Mouse (Mus musculus) brain, embryonic 18.5 days (tissue): ENCODE measurements around the gene 4933406M09Rik.

ENCODE experiments used
- DNase-seq: peaks from one replicate; pipeline ENCODE4 v3.0.0-alpha.2; 2012; ENCODE audit warnings: low read depth, low spot score

The 4933406M09Rik gene

DNA sequence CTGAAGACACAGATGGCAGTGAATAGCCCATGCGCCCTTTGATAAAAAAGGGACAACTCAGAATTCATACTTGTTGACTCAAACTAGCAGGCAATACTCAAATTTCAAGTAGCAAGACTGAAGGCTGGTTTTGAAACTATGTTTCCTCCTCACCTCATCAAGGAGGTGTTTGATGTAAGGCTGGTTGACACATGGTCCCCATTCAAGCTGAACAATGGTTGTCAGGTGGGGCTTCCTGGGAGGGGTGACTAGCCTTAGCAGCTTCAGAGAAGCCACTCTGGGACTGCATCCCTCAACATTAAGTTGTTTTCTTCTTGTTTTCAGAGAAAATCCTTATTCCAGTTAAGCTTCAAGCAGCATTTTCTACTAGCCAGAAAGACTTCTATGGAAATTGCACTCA lies at the start of gene 4933406M09Rik:
4933406M09Rik (plus strand) TSS at position 275 of the 400 bp plus-strand sequence.
- no peak for DNase-seq

DNA sequence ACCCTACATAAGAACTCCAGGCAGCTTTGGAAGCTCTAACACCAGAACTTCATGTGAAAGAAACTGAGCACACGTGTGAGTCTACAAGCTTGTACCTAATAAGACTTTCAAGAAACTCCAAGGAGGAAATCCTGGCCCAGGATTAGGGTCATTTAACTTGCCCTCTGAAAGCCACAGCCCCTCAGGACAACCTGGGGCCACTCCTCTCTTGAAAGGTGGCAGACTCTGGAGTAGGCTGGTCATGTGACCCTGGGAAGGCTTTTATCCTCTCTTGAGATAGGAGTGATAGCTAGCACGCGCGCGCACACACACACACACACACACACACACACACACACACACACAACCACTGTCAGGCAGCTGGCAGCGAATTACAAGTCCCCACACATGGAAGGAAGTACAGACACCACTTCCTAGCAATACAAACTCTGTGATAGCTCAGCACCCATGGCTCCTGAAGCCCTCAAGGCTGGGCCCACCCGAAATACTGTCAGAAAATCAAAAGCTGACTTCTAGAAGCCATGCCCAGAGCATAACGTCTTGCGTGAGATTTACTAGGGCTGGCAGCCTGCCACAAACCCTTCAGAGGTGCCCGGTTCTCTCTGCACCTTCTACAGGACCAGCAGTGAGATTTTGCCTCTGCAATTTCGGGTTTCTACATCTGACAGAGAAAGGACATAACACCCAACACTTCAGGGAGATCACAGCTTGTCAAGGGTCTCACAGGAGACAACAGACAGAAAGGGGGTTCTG lies 48.6 kb upstream of the 4933406M09Rik start:
- DNase-seq: no peak

DNA sequence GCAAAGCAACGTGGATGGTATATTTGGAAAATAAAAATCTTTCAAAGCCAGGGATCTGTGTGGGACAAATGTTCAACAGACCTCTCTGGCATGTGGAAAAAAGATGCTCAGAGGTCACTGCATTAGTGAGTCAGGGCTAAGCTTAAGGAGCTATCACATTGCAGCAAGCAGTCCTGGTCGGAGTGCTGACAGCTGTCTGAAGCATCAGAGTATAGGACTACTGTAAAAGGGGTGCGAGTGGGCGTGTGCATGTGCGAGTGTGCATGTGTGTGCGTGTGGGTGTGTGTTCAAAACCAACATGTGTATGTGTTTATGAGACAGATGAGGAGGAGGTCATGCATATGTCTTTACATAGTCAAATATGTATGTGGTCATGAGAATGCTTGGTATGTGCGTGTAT lies 46.6 kb upstream of the 4933406M09Rik start:
- DNase-seq: no peak

DNA sequence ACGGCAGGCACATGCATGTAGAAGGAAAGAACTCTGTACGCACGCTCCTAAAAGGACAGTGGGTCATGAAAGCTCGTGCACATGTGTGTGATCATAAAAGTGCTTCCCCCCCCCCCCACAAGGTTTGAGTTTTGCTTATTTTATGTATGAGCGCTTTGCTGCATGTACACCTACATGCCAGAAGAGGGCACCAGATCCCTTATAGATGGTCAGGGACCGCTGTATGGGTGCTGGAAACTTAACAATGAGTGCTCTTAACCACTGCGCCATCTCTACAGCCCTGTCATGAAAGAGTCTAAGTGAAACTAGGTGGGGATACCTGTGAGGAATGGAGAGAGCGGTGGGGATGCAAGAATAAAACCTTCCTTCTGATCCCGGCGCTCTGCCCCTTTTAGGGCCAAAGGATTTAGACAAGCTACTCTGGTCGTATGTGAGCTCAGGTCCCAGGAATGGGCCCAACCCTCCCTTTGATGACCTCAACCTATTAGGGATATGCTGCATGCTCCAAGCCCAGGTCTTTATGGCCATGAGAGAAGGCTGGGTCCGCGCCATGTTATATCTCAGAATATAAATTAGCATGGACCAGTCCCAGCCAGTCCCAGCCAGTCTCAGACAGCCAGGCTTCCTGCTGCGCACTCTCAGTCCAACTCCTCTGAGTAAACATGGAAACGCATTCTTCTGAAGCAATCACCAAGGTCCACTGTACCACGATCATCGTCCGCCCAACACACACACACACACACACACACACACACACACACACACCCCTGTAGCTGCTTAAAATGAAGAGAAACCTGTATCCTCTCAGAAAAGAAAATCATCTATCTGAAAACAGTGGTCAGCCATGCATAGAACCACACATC lies 45.8 kb upstream of the 4933406M09Rik start:
- no peak for DNase-seq

DNA sequence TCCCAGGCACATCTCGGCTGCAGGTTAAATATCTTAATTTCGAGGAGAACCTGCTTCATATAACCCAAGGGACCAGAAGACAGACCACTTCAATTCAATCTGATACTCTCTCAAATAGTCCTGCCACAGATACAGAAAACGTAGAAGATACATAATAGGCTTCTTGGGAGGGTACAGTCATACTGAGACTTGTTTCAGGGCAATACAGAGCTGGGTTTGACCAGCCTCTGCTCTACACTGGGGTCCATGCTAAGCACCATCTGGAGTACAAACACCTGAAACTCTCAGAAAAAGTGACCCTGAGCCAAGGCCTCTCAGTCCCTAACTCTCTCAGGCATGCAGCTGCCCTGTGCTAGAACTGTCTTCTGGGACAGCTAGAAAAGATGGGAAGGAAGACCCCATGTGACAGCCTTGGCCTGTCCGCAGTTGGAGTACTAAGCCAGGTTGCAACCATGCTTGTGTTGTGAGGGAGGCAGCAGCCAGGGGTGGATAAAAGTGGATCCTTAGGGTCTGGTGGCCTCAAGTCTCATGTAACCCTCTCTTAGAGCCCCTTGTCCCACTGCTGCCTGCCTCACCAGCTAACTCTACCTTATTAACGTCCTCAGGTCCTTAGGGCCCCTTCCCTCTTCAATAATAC lies 44.0 kb upstream of the 4933406M09Rik start:
- DNase-seq: no peak

DNA sequence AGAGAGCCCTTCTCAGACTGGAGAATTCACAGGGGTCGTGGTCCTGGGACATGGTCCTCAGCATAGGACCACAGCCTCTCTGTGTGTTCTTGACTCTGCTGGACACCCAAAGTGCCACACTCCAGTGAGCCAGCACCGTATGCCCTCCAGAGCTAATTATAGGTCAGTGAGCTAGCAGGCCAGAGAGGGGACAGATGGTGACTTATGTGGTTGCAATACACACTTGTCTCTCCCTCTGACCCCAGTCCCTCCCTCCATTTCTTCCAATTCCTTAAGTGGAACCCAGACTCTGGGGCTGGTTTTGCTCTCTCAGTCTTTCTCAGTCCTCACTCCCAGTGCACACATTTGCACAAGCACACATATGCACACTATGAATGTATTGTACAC lies 43.5 kb upstream of the 4933406M09Rik start:
- DNase-seq: no peak

DNA sequence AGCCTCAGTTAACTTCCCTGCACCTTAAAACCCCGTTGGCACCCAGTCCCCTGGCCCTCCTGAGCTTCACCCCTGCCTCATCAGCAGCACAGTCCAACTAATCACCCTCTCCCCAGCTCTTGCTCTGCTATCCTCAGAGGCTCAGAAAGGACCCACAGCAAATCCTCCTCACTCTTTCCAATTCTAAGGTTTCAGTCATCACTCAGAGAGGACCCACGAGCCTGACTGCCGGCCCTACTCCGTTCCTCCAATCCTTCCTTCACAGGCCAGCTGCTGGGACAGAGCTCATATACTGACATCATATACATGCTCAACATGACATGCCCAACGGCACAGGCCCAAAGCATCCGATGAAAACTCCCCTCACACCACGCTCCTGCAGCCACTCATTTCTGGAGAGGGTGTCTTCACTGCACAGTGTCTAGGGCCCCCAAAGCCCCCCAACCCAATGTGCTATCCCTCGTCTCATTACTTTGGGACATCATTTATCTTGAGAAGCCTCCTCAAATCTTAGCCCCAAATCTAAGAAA lies 42.9 kb upstream of the 4933406M09Rik start:
- DNase-seq: no peak

DNA sequence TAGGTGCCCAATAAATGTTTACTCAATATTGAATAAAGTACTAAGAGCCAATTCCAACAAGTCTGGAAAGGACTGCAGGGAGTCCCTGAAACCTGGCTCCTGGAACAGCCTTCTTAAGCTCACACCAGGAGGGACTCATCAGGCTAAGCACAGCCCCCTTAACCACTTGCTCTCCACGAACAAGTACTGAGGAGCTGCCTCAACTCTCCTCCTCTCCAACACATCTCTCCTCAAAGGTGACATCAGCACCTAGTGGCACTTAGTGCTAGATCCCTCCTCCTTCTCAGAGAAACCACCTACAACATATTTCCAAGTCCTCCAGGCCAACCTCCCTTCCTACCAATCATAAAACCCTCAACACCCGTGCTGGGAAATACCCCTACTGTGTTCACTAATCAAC lies 42.2 kb upstream of the 4933406M09Rik start:
- no peak for DNase-seq

DNA sequence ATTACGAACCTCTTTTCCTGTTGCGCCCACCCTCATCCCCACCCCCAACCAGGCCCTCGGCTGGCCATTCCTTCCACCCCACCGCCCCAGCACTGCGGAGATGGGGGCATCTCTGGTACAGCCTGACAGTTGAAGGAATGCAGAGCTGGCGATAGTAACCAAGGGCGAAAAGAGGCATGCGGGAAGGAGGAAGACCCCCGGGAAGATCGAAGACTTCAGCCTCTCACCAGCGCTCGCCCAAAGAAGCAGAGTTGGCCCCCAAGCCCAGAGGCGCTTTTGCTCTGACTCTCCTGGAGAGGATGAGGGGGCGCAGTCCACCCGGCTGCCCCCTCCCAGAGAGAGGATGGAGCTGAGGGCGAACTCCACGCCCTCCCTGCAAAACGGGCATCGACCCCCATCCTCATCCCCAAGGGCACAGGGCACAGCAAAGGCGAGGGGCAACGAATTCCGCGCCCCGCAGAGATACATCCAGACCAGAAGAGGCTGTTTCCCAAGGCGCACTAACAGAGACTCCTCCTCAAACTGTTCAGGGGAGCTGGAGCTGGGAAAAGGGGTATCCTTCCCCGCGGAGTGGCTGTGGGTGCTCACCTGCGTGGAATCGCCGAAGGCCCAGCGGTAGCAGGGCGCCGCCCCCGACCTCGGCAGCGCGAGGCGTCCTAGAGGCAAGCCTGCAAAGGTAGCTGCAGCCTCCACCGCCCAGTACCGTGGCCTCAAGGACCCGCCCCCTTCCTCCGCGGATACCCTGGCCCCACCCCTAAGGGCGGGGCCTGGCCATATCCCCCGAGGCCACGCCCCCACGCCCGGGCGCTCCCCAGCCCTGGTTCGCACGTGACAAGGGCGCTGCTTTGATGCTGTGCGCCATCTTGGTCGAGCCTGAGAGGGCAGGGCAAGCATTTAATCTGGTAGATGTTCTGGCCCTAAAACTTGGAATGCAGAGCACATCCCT lies 41.5 kb upstream of the 4933406M09Rik start:
- DNase-seq: peak; percentile 82

DNA sequence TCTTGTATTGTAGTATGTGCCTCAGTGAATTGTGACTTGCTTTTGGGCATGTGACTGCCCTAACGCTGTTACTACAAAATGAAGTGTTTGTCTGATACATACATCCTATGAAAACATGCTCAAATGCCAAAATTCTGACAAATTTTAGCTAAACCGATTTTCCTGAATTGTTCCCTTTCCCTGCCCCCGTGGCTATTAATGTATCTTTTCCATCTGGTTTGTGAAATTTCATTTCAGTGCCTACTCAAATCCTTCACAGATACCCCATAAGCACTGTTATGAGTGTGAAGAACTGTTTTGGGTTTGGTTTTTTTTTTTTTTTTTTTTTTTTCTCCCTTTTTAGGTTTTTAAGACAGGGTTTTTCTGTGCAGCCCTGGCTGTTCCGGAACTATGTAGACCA lies 40.7 kb upstream of the 4933406M09Rik start:
- DNase-seq: no peak

DNA sequence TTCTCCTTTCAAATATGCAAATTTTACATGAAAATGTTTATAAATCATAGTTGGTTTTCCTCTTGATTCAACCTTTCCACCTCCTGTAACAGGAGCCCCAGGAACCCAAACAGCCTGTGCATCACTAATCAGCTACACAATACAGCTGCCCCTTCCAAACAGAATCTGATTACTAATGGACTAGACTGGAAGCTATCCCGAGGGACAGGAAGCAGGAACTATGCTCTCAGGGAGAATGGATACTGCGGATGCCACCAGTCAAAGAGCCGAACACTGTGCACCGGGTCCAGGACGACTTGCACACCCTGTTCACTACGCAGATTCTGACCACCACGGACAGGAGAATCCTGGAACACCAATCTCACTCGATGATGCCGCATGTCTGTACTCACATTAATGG lies 37.9 kb upstream of the 4933406M09Rik start:
- DNase-seq: no peak

DNA sequence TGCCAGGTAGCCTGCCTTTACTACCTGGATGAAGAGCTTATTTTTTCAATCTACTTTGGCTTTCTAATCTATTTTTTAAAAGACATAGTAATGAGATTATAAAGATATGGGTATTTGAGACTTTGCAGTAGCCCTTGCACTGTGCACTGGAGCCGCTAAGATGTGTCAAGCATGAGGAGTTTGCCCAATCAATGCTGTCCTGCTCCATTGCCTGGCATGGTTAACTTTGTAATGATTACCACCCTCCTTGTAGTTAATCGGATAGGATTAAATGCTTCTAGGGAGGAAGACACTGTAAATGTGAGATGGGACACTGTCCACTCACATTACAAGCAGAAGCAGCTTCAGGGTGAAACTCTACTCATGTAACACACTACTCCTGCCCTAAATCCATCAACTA lies 32.4 kb upstream of the 4933406M09Rik start:
- no peak for DNase-seq

DNA sequence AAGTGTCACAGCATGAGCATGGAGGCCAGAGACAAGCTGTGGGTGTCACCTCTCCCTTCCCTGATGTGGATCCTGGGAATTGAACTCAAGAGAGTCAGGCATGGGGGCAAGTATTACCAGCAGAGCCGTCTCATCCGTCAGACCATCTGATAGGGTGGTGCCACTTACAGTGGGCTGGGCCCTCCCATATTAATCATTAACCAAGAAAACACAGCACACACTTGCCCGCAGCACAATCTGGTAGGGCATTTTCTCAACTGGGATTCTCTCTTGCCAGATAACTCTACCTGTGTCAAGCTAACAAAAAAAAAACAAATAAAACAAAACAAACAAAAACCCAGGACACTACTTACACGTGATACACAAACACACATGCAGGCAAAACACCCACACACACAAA lies 28.3 kb upstream of the 4933406M09Rik start:
- no peak for DNase-seq

DNA sequence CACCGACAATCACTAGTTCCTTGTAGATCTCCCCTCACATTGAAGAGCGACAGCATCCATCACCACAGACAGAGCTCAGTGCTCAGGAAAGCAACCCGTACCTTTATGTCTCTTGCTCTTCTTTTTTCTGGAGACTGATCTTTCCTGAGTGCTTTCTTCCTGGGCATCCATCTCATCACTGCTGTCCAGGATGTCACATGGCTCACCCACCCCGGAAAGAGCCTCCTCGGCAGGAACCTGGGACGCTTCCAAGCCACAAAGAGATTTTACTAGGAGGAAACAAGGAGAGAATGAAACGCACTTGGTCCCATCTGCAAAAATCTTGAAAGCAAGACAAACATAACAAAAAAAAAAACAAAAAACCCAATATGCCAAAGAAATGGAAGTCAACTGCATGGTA lies 25.1 kb upstream of the 4933406M09Rik start:
- no peak for DNase-seq

DNA sequence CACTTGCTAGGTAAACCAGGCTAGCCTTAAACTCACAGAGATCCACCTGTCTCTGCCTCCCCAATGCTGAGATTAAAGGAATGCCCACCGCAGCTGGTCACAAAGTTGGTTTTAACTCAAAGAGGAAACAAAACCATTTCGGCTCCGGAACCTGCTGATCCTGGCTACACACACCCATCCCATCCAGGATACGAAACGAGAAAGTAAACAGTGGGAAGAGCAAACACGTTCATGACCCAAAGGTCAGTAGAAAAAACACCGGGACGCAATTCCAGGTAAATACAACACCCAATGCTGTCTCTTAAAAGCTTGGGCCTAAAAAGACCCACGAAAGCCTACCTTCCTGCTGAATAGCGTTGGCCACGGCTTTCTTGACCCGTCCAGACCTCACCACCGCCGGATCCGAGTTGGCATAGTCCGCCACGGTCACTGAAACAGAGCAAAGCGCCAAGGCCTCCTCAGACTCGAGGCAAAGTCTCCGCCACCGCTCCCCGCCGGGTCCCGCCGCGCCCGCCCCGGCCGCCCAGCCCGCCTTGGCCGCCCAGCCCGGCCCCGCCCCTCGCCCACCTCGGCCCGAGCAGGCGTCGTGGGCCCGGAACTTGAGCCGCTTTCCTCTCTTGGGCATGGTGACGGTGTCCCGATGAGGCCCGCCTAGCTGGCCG lies 24.4 kb upstream of the 4933406M09Rik start:
- no peak for DNase-seq

DNA sequence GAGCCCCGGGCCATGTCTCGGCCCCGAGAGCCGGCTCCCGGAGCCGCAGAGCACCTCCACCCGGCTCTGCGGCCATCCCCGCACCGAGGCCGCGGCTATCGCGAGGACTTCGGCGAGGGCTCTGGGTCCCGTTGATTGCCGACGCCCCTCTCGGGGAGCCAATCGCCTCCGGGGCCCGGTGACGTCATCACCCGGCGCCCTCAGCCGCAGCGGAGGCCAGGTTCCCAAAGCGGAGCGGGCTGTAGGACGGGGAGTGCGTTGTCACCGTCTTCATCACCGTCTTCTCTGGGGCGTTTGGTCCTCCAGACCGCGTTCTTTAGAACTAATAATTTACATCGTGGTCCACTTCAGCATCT lies 23.9 kb upstream of the 4933406M09Rik start, which contains the start of gene Tmem183a:
Tmem183a (minus strand) TSS at position 123 of the 356 bp plus-strand sequence.
- peak; percentile 85 for DNase-seq

DNA sequence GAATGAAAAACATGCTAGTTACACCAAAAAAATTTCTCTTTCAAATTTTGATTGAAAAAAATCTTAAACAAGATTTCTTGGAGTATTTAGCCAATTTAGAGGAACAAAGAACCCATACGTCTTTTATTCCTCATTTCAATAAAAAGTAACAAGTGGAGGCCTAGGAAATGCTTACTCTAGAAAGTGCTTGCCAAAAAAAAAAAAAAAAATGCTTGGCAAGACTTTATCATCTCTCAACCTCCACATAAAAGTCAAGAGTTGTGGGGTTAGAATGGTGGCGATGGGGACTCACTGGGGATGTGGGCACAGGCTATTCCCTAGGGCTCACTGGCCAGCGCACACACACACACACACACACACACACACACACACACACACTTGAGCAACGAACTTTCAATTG lies 22.5 kb upstream of the 4933406M09Rik start:
- DNase-seq: no peak

DNA sequence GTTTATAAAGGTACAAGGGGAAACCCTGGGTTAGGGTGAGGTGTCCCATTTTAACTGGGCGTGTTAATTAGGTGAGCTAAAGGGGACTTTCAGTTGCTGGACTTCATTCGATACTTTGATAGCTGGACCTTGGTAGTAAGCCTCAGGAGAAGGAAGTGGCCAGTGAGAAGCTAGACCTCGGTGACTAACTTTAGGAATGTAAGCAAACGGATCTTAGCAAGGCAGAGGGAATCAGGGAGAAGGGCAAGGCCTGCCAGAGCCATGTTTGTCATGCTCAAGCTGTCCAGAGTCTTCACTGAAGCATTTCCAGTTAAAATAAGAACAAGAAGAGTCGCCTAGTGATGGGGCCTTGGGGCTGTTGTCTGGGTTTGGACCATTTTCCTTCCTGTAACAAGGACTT lies 20.2 kb upstream of the 4933406M09Rik start:
- DNase-seq: no peak

DNA sequence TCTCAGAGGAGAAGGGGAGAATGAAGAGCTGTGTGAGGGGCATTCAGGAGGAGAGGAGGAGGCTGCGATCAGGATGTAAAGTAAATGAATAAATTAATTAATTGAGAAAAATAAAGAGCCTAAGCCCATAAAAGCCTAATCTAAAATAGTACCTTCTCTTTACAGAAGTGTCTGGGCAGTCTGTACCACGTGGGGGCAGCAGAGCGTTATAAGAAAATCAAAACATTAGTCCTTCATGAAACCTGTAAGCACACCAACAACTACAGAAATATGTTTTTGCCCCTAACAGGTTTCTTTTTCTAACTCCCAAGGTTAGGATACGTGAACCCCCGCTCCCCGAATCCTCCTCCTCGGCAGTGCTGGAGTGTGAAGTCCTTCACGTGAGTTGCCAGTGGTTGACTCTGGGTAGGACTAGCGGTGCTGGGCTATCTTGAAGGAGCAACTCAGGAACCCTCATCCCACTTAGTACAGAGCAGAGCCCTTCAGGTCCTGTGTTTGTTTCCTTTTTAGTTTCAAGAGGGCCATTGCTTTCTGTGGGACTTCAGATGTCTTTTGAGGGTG lies 16.9 kb upstream of the 4933406M09Rik start:
- no peak for DNase-seq

DNA sequence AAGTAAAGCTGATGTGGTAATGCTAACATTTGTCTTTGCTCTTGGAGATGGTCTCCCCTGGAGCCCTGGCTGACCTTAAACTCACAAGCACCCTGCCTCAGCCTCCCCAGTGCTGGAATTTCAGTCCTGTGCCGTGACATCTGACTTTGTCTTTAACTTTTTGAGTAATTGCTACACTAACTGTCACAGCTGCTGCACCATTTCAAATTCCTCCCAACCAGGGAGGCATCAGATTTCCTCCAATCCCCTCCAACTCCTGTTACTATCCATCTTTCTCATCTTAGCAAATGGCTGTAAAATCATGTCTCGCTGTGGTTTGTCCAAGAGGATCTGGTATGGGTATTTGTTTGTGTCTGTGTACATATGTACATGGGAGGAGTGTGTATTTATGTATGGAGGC lies 11.6 kb upstream of the 4933406M09Rik start:
- DNase-seq: no peak
